In the genomic region with DNA sequence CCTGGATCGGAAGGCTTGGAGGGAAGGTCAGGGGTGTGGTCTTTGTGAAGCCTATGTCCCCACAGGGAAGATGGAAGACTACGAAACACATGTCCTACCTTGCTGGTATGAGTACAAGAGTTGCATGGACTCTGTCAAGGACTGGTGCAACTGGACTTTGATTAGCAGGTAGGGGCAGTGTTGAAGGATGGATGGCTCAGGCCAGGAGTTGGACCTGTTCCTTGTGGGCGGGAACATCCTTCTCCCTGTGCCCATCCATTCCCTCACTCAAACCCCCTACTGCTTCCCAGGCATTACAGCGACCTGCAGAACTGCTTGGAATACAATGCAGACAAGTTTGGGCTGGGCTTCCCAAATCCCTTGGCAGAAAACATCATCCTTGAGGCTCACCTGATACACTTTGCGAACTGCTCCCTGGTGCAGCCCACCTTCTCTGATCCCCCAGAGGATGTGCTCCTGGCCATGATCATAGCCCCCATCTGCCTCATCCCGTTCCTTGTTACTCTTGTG, we compare ENCODE assay signal across 9 mouse cellular contexts. TPM values are rescaled to one million over a fixed set of nuclear protein-coding genes. Genes with fewer than 3 reads are reported as not detected.
DNase-seq lines count a peak whose midpoint lies in the region; ATAC-seq and TF ChIP-seq lines count a peak whose summit lies in the region.
"Had no signal": no experiment of that assay in that cellular context is flagged by ENCODE, and none has a peak within 500 bp of the region (broad histone marks: within the 10 kb centered on the region; RNA-seq: fewer than 3 reads in every experiment).

No protein-coding gene starts in this region.

- peak overlapping the region; percentile 97 for H3K4me2 ChIP-seq in embryonic facial prominence, embryonic 13.5 days
- peak overlapping the region; percentile 98; the same call in 1 of the 2 replicates for H3K4me2 ChIP-seq in intestine, embryonic 16.5 days (ENCODE audit: low read depth, low read length)

- peaks cover 2% of the 10 kb centered on the region; the same call in 1 of the 2 replicates for H3K36me3 ChIP-seq in heart, adult 2 months (ENCODE audit: control insufficient read depth, insufficient read depth, low read length)
- H3K36me3 ChIP-seq in embryonic facial prominence, embryonic 13.5 days: no peaks in the 10 kb centered on the region
- H3K36me3 ChIP-seq in intestine, embryonic 16.5 days (ENCODE audit: control insufficient read depth, insufficient read depth, low read length): no peaks in the 10 kb centered on the region
- H3K36me3 ChIP-seq in midbrain, embryonic 10.5 days: no peaks in the 10 kb centered on the region

- no peaks in the 10 kb centered on the region for H3K9me3 ChIP-seq in embryonic facial prominence, embryonic 13.5 days
- H3K9me3 ChIP-seq in intestine, embryonic 16.5 days (ENCODE audit: control insufficient read depth, low read length): no peaks in the 10 kb centered on the region
- H3K9me3 ChIP-seq in midbrain, embryonic 10.5 days (replicated peaks): no peaks in the 10 kb centered on the region

- peak overlapping the region; percentile 95 for H3K27ac ChIP-seq in heart, adult 2 months
- no peak overlapping the region for H3K27ac ChIP-seq in embryonic facial prominence, embryonic 13.5 days
- H3K27ac ChIP-seq in intestine, embryonic 16.5 days (ENCODE audit: low read length): peak overlapping the region; percentile 46; the same call in 1 of the 2 replicates
- H3K27ac ChIP-seq in midbrain, embryonic 10.5 days (replicated peaks): peak overlapping the region; percentile 91; the same call in 1 of the 2 replicates

- WGBS in heart, adult 2 months: 50% methylated on average over 6 of the region's 6 CpGs
- 76% methylated on average over 6 of the region's 6 CpGs for WGBS in embryonic facial prominence, embryonic 13.5 days
- 81% methylated on average over 6 of the region's 6 CpGs for WGBS in intestine, embryonic 16.5 days
- 75% methylated on average over 6 of the region's 6 CpGs for WGBS in midbrain, embryonic 10.5 days

- H3K4me3 ChIP-seq in heart, adult 2 months: peak overlapping the region; percentile 79
- peak overlapping the region; percentile 66 for H3K4me3 ChIP-seq in embryonic facial prominence, embryonic 13.5 days
- peak overlapping the region; percentile 66 for H3K4me3 ChIP-seq in intestine, embryonic 16.5 days (ENCODE audit: low read length)
- H3K4me3 ChIP-seq in midbrain, embryonic 10.5 days: peak overlapping the region; percentile 83

- H3K4me1 ChIP-seq in heart, adult 2 months (ENCODE audit: control insufficient read depth, insufficient read depth, low read length): peaks cover 7% of the 10 kb centered on the region
- H3K4me1 ChIP-seq in embryonic facial prominence, embryonic 13.5 days: peaks cover 34% of the 10 kb centered on the region
- peaks cover 17% of the 10 kb centered on the region for H3K4me1 ChIP-seq in intestine, embryonic 16.5 days (ENCODE audit: control insufficient read depth, insufficient read depth, low read length)
- H3K4me1 ChIP-seq in midbrain, embryonic 10.5 days: peaks cover 30% of the 10 kb centered on the region

- no peak for TF ChIP-seq CTCF in heart, adult 2 months (IDR thresholded peaks at IDR 0.05)

- TF ChIP-seq POLR2A in heart, adult 2 months (IDR thresholded peaks at IDR 0.05; ENCODE audit: insufficient read depth, low read depth, low read length): no peak

- no peak for TF ChIP-seq EP300 in heart, adult 2 months (IDR thresholded peaks at IDR 0.05; ENCODE audit: insufficient read depth, low read depth, low read length)

- DNase-seq in heart, adult 2 months: no peak
- no peak for DNase-seq in heart, postnatal 25 days (ENCODE audit: low spot score)
- no peak for DNase-seq in midbrain, embryonic 10.5 days (ENCODE audit: low spot score)
- no peak for DNase-seq in frontal cortex, adult 2 months (ENCODE audit: extremely low spot score in 1 of 2, low spot score in 1 of 2)
- no peak for DNase-seq in layer of hippocampus, adult 9-10 months (ENCODE audit: low spot score)
- DNase-seq in layer of hippocampus, adult 11-12 months (ENCODE audit: low spot score): no peak

- H3K27me3 ChIP-seq in heart, adult 2 months (ENCODE audit: control insufficient read depth, insufficient read depth, low read length): 0 out of 2 replicates have a peak, but pooled peaks cover 2% of the 10 kb centered on the region
- H3K27me3 ChIP-seq in embryonic facial prominence, embryonic 13.5 days: peaks cover 23% of the 10 kb centered on the region
- H3K27me3 ChIP-seq in intestine, embryonic 16.5 days (replicated peaks; ENCODE audit: control insufficient read depth, insufficient read depth, low read length): no peaks in the 10 kb centered on the region
- peaks cover 43% of the 10 kb centered on the region for H3K27me3 ChIP-seq in midbrain, embryonic 10.5 days (ENCODE audit: low read depth, poor library complexity, severe bottlenecking)

- no peak for ATAC-seq in embryonic facial prominence, embryonic 13.5 days (ENCODE audit: insufficient number of reproducible peaks, insufficient read depth, low FRiP score, low TSS enrichment, low read depth)
- no peak for ATAC-seq in intestine, embryonic 16.5 days
- ATAC-seq: activated CD4-positive, CD25-positive, alpha-beta regulatory T cell, adult 4 months had no signal

- H3K79me2 ChIP-seq in heart, adult 2 months (replicated peaks; ENCODE audit: control insufficient read depth, insufficient read depth, low read length): no peaks in the 10 kb centered on the region

- peak overlapping the region; percentile 98 for H3K9ac ChIP-seq in heart, adult 2 months (ENCODE audit: low read depth, low read length)
- 0 out of 2 replicates have a peak overlapping the region, but pooled peaks have one; percentile 85 for H3K9ac ChIP-seq in embryonic facial prominence, embryonic 13.5 days
- 0 out of 2 replicates have a peak overlapping the region, but pooled peaks have one; percentile 8 for H3K9ac ChIP-seq in intestine, embryonic 16.5 days (ENCODE audit: low read depth, low read length)

- intact Hi-C loops in heart, adult 2 months (cut with DNase I): loop anchor here (1.0 kb wide), 2 partner anchors 16 to 35 kb away; no protein-coding TSS in a partner anchor
- intact Hi-C loops in heart, postnatal 25 days (cut with DNase I): loop anchor here (1.0 kb wide), 1 partner anchor 35 kb away; no protein-coding TSS in a partner anchor

RNA-seq across cellular contexts. Expression of a gene that starts 1.7 kb away (rescaled TPM):
- total RNA-seq in heart, adult 2 months (2021): 10 to 100 TPM; 89.1 to 90.3 TPM
- 130 and 172 TPM in 2 replicates for polyA plus RNA-seq in heart, adult 2 months (2012; rRNA removed)
- 100 to 1,000 TPM in 1 of 2 experiments, 10 to 100 TPM in 1; 80.9 to 123 TPM for total RNA-seq in heart, postnatal 25 days (2021)
- polyA plus RNA-seq in embryonic facial prominence, embryonic 13.5 days (2015; fragmentation: Nextera tagmentation; extraction: Ambion mirVana): 84.9 and 92.3 TPM in 2 replicates
- polyA plus RNA-seq in intestine, embryonic 16.5 days (2015; fragmentation: Nextera tagmentation; extraction: Ambion mirVana): 87.8 and 95.1 TPM in 2 replicates
- polyA plus RNA-seq in midbrain, embryonic 10.5 days (2016; fragmentation: Nextera tagmentation; extraction: Ambion mirVana): 64.7 and 71.5 TPM in 2 replicates
- 65.6 and 82.1 TPM in 2 replicates for polyA plus RNA-seq in frontal cortex, adult 2 months (2012; rRNA removed)
- polyA plus RNA-seq: activated CD4-positive, CD25-positive, alpha-beta regulatory T cell, adult 4 months had no signal

RNA-seq across cellular contexts. Expression of a gene that starts 5.9 kb away (rescaled TPM):
- total RNA-seq in heart, adult 2 months (2021): 10 to 100 TPM; 82.5 to 90.1 TPM
- 83.2 and 96.8 TPM in 2 replicates for polyA plus RNA-seq in heart, adult 2 months (2012; rRNA removed)
- 10 to 100 TPM; 78.2 to 85.0 TPM for total RNA-seq in heart, postnatal 25 days (2021)
- polyA plus RNA-seq in embryonic facial prominence, embryonic 13.5 days (2015; fragmentation: Nextera tagmentation; extraction: Ambion mirVana): 106 and 118 TPM in 2 replicates
- 152 and 155 TPM in 2 replicates for polyA plus RNA-seq in intestine, embryonic 16.5 days (2015; fragmentation: Nextera tagmentation; extraction: Ambion mirVana)
- polyA plus RNA-seq in midbrain, embryonic 10.5 days (2016; fragmentation: Nextera tagmentation; extraction: Ambion mirVana): 137 and 143 TPM in 2 replicates
- 63.8 TPM in 2 replicates for polyA plus RNA-seq in frontal cortex, adult 2 months (2012; rRNA removed)

RNA-seq across cellular contexts. Expression of a gene that starts 12.8 kb away (rescaled TPM):
- 10 to 100 TPM in 1 of 2 experiments, 1 to 10 TPM in 1; 9.2 to 12.6 TPM for total RNA-seq in heart, adult 2 months (2021)
- 12.1 and 13.9 TPM in 2 replicates for polyA plus RNA-seq in heart, adult 2 months (2012; rRNA removed)
- 10 to 100 TPM in 1 of 2 experiments, 1 to 10 TPM in 1; 9.6 to 14.6 TPM for total RNA-seq in heart, postnatal 25 days (2021)
- 9.8 and 10.9 TPM in 2 replicates for polyA plus RNA-seq in embryonic facial prominence, embryonic 13.5 days (2015; fragmentation: Nextera tagmentation; extraction: Ambion mirVana)
- 10.2 and 10.8 TPM in 2 replicates for polyA plus RNA-seq in intestine, embryonic 16.5 days (2015; fragmentation: Nextera tagmentation; extraction: Ambion mirVana)
- polyA plus RNA-seq in midbrain, embryonic 10.5 days (2016; fragmentation: Nextera tagmentation; extraction: Ambion mirVana): 5.4 and 8.0 TPM in 2 replicates
- 10.8 and 12.5 TPM in 2 replicates for polyA plus RNA-seq in frontal cortex, adult 2 months (2012; rRNA removed)

RNA-seq across cellular contexts. Expression of a gene that starts 21.3 kb away (rescaled TPM):
- 10 to 100 TPM; 29.8 to 31.4 TPM for total RNA-seq in heart, adult 2 months (2021)
- polyA plus RNA-seq in heart, adult 2 months (2012; rRNA removed): 26.1 and 34.1 TPM in 2 replicates
- total RNA-seq in heart, postnatal 25 days (2021): 10 to 100 TPM; 26.0 to 30.4 TPM
- 16.9 and 19.8 TPM in 2 replicates for polyA plus RNA-seq in embryonic facial prominence, embryonic 13.5 days (2015; fragmentation: Nextera tagmentation; extraction: Ambion mirVana)
- 16.2 and 18.8 TPM in 2 replicates for polyA plus RNA-seq in intestine, embryonic 16.5 days (2015; fragmentation: Nextera tagmentation; extraction: Ambion mirVana)
- 11.1 and 11.2 TPM in 2 replicates for polyA plus RNA-seq in midbrain, embryonic 10.5 days (2016; fragmentation: Nextera tagmentation; extraction: Ambion mirVana)
- polyA plus RNA-seq in frontal cortex, adult 2 months (2012; rRNA removed): 44.8 and 50.3 TPM in 2 replicates

RNA-seq across cellular contexts. Expression of a gene that starts 31.2 kb away (rescaled TPM):
- total RNA-seq in heart, adult 2 months (2021): under 1 TPM; 0.23 to 0.36 TPM
- polyA plus RNA-seq in heart, adult 2 months (2012; rRNA removed): 0.06 and 0.12 TPM in 2 replicates
- total RNA-seq in heart, postnatal 25 days (2021): under 1 TPM; 0.10 to 0.28 TPM
- 1.7 and 2.3 TPM in 2 replicates for polyA plus RNA-seq in embryonic facial prominence, embryonic 13.5 days (2015; fragmentation: Nextera tagmentation; extraction: Ambion mirVana)
- polyA plus RNA-seq in intestine, embryonic 16.5 days (2015; fragmentation: Nextera tagmentation; extraction: Ambion mirVana): 0.84 and 1.0 TPM in 2 replicates
- polyA plus RNA-seq in midbrain, embryonic 10.5 days (2016; fragmentation: Nextera tagmentation; extraction: Ambion mirVana): 1.6 and 1.8 TPM in 2 replicates
- polyA plus RNA-seq in frontal cortex, adult 2 months (2012; rRNA removed): 0.71 and 0.84 TPM in 2 replicates

Comparison
In these comparisons a context has a peak if more than half of its experiments do, and no peak if none do; other contexts are left out.
1. H3K9ac ChIP-seq: peak in every context shown above with its lines; median percentile 98 in heart, adult 2 months; 85 in embryonic facial prominence, embryonic 13.5 days; 8 in intestine, embryonic 16.5 days.